Comparison of ENCODE assay signal across 8 mouse cellular contexts in the genomic region with DNA sequence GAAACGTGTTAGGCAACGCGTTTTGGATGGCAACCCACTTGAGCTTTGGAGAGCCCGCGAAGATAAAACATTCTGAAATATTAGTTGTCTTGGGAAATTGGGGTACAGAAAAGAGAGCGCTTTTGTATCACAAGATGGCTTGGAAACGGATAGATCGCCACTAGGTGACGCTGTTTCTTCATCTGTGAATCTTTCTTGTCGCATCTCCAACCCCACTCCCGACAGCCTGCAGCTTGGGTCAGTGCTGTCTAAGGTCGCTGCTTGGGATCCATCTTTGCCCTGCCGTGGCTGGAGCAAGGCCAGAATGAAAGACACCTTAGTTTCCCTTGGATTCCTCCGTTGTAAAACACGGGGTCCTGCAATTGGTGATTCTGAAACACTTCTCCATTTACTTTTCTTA.
DNase-seq lines count a peak whose midpoint lies in the region; ATAC-seq and TF ChIP-seq lines count a peak whose summit lies in the region.

No protein-coding gene starts in this region.

- no peak overlapping the region for H3K4me3 ChIP-seq in C2C12 (ENCODE audit: insufficient read depth, poor library complexity, severe bottlenecking)
- H3K4me3 ChIP-seq in heart, embryonic 13.5 days = no peak overlapping the region
- H3K4me3 ChIP-seq in kidney, postnatal 0 days (replicated peaks; ENCODE audit: low read depth, low read length) = no peak overlapping the region
- H3K4me3 ChIP-seq in liver, embryonic 12.5 days = no peak overlapping the region
- no peak overlapping the region for H3K4me3 ChIP-seq in stomach, embryonic 15.5 days (replicated peaks)

- H3K9me3 ChIP-seq in heart, embryonic 13.5 days = no peaks in the 10 kb centered on the region
- H3K9me3 ChIP-seq in kidney, postnatal 0 days (replicated peaks; ENCODE audit: low read length) = no peaks in the 10 kb centered on the region
- H3K9me3 ChIP-seq in liver, embryonic 12.5 days (replicated peaks) = no peaks in the 10 kb centered on the region
- no peaks in the 10 kb centered on the region for H3K9me3 ChIP-seq in stomach, embryonic 15.5 days

- no peak overlapping the region for H3K27ac ChIP-seq in heart, embryonic 13.5 days (replicated peaks)
- H3K27ac ChIP-seq in kidney, postnatal 0 days = no peak overlapping the region
- no peak overlapping the region for H3K27ac ChIP-seq in liver, embryonic 12.5 days
- no peak overlapping the region for H3K27ac ChIP-seq in stomach, embryonic 15.5 days

- peak; percentile 85 for TF ChIP-seq CTCF in C2C12 (IDR thresholded peaks at IDR 0.05; ENCODE audit: control insufficient read depth, insufficient read depth, insufficient read length)
- TF ChIP-seq CTCF in kidney, postnatal 0 days (IDR thresholded peaks at IDR 0.05; ENCODE audit: low read depth) = peak; percentile 98

- H3K9ac ChIP-seq in heart, embryonic 13.5 days = no peak overlapping the region
- no peak overlapping the region for H3K9ac ChIP-seq in kidney, postnatal 0 days (ENCODE audit: low read depth, low read length)
- H3K9ac ChIP-seq in liver, embryonic 12.5 days = no peak overlapping the region
- H3K9ac ChIP-seq in stomach, embryonic 15.5 days = no peak overlapping the region

- whole genome bisulfite sequencing in heart, embryonic 13.5 days = 1% methylated on average over 15 of the region's 15 CpGs
- WGBS in kidney, postnatal 0 days = 2% methylated on average over 15 of the region's 15 CpGs
- 4% methylated on average over 15 of the region's 15 CpGs for WGBS in liver, embryonic 12.5 days (ENCODE audit: insufficient replicate concordance)
- WGBS in stomach, embryonic 15.5 days = 6% methylated on average over 15 of the region's 15 CpGs

- peaks cover 6% of the 10 kb centered on the region; the same call in 1 of the 2 replicates for H3K4me1 ChIP-seq in heart, embryonic 13.5 days
- H3K4me1 ChIP-seq in kidney, postnatal 0 days (replicated peaks; ENCODE audit: insufficient read depth, low read length) = no peaks in the 10 kb centered on the region; the same call in 1 of the 2 replicates
- peaks cover 3% of the 10 kb centered on the region; the same call in 1 of the 2 replicates for H3K4me1 ChIP-seq in liver, embryonic 12.5 days
- H3K4me1 ChIP-seq in stomach, embryonic 15.5 days = no peaks in the 10 kb centered on the region

- peak overlapping the region; percentile 56 for H3K4me2 ChIP-seq in heart, embryonic 13.5 days
- H3K4me2 ChIP-seq in kidney, postnatal 0 days (ENCODE audit: low read length) = peak overlapping the region; percentile 25; the same call in 1 of the 2 replicates
- H3K4me2 ChIP-seq in liver, embryonic 12.5 days = 0 out of 2 replicates have a peak overlapping the region, but pooled peaks have one; percentile 16
- H3K4me2 ChIP-seq in stomach, embryonic 15.5 days = peak overlapping the region; percentile 38; the same call in 1 of the 2 replicates

- peak; percentile 96 for DNase-seq in brain, adult 2 months (ENCODE audit: low read depth, low spot score)
- peak; percentile 16 for DNase-seq in fat pad, adult 2 months (ENCODE audit: extremely low read depth, low read depth, low spot score)
- DNase-seq in kidney, postnatal 0 days (ENCODE audit: low spot score) = peak; percentile 92
- peak; percentile 84 for DNase-seq in neural tube, embryonic 10.5 days (ENCODE audit: extremely low spot score, low spot score)

- no peak overlapping the region for H3ac ChIP-seq in C2C12 (ENCODE audit: control insufficient read depth, insufficient read length, low read depth)

- H3K79me2 ChIP-seq in C2C12 (ENCODE audit: control insufficient read depth, insufficient read depth) = no peaks in the 10 kb centered on the region

- no peaks in the 10 kb centered on the region for H3K36me3 ChIP-seq in C2C12 (ENCODE audit: control insufficient read depth, insufficient read depth)
- H3K36me3 ChIP-seq in heart, embryonic 13.5 days = no peaks in the 10 kb centered on the region
- no peaks in the 10 kb centered on the region for H3K36me3 ChIP-seq in kidney, postnatal 0 days (ENCODE audit: insufficient read depth, low read length)
- H3K36me3 ChIP-seq in liver, embryonic 12.5 days = no peaks in the 10 kb centered on the region
- no peaks in the 10 kb centered on the region for H3K36me3 ChIP-seq in stomach, embryonic 15.5 days

- H3K79me3 ChIP-seq in C2C12 (ENCODE audit: low read depth) = no peaks in the 10 kb centered on the region

- ATAC-seq in heart, embryonic 13.5 days (ENCODE audit: extremely low read depth, insufficient number of reproducible peaks, low FRiP score, low TSS enrichment) = no peak
- peak; percentile 75; the same call in 1 of the 2 replicates for ATAC-seq in kidney, postnatal 0 days (replicated peaks; ENCODE audit: low FRiP score, low read depth)
- no peak for ATAC-seq in liver, embryonic 12.5 days
- peak; percentile 67; the same call in 1 of the 2 replicates for ATAC-seq in stomach, embryonic 15.5 days (ENCODE audit: insufficient read depth, low FRiP score, low read depth)

- H3K27me3 ChIP-seq in C2C12 (ENCODE audit: control insufficient read depth, insufficient read depth, insufficient read length) = no peaks in the 10 kb centered on the region
- 0 out of 2 replicates have a peak, but pooled peaks cover 5% of the 10 kb centered on the region for H3K27me3 ChIP-seq in heart, embryonic 13.5 days (replicated peaks)
- no peaks in the 10 kb centered on the region for H3K27me3 ChIP-seq in kidney, postnatal 0 days (ENCODE audit: insufficient read depth, low read length)
- peaks cover 3% of the 10 kb centered on the region; the same call in 1 of the 2 replicates for H3K27me3 ChIP-seq in liver, embryonic 12.5 days (replicated peaks)
- no peaks in the 10 kb centered on the region for H3K27me3 ChIP-seq in stomach, embryonic 15.5 days (replicated peaks)

TF ChIP-seq in C2C12, 6 proteins besides CTCF, POLR2A, EP300 and RAD21:
- TF ChIP-seq MYOG (IDR thresholded peaks at IDR 0.05; ENCODE audit: control insufficient read depth, extremely low read depth, insufficient read length) = no peak
- no peak for TF ChIP-seq USF1 (IDR thresholded peaks at IDR 0.05; ENCODE audit: low read depth)
- no peak for TF ChIP-seq CEBPB (IDR thresholded peaks at IDR 0.05; ENCODE audit: low read depth)
- no peak for TF ChIP-seq MYOD1 (IDR thresholded peaks at IDR 0.05; ENCODE audit: control insufficient read depth, insufficient read length, low read depth)
- no peak for TF ChIP-seq MAX (IDR thresholded peaks at IDR 0.05)
- TF ChIP-seq FOSL1 (IDR thresholded peaks at IDR 0.05; ENCODE audit: insufficient read depth, low read length, poor library complexity, severe bottlenecking) = no peak

Comparison
In these comparisons a context has a peak if more than half of its experiments do, and no peak if none do; other contexts are left out.
1. DNase-seq: peak in every context shown above with its lines; median percentile 96 in brain, adult 2 months; 92 in kidney, postnatal 0 days; 84 in neural tube, embryonic 10.5 days; 16 in fat pad, adult 2 months.
2. ATAC-seq: peak in kidney, postnatal 0 days (single experiment) and stomach, embryonic 15.5 days (single experiment); none in heart, embryonic 13.5 days (single experiment) and liver, embryonic 12.5 days (single experiment).
3. Peak in every context shown above with its lines, with median percentiles within 50 percentile points of each other: H3K4me2 ChIP-seq.